Mouse (Mus musculus): ENCODE data around the gene Prok2. TPM values are rescaled to one million over a fixed set of nuclear protein-coding genes. Genes with fewer than 3 reads are reported as not detected.
A peak's percentile ranks its signal among the peaks of the same experiment; 100 is the strongest.

The Prok2 gene
- polyA plus RNA-seq, 1 experiment = 0.06 TPM

DNA sequence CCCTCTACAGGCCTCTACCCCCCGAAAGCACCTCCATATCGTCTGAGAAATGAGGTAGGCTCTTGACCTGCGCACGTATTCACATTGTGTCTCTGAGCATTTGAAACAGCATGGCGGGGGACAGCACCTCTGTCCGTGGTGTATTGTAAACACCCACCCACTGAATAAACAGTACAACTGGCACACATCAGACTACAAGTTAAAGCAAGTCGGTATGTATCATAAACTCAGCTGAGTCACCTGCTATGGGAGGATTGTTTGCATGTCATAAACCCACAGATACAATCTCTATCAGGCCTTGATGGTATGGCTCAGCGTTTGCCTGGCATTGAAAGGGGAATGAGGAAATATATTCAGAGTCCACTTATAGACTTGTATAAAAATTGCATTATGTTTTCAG, 48.9 kb downstream of the Prok2 start:
- no peak for TF ChIP-seq POLR2A (IDR thresholded peaks at IDR 0.05; ENCODE audit: extremely low read depth, insufficient read depth, low read length)
- TF ChIP-seq CTCF (IDR thresholded peaks at IDR 0.05; ENCODE audit: extremely low read depth, insufficient read depth, low read length) = no peak
- H3K27ac ChIP-seq (ENCODE audit: insufficient read depth, low read length) = no peak overlapping the region
- H3K4me1 ChIP-seq (ENCODE audit: control insufficient read depth, insufficient read depth, low read length) = peaks cover 2% of the 10 kb centered on the region
- no peak overlapping the region for H3K4me3 ChIP-seq (ENCODE audit: insufficient read depth, low read length)

DNA sequence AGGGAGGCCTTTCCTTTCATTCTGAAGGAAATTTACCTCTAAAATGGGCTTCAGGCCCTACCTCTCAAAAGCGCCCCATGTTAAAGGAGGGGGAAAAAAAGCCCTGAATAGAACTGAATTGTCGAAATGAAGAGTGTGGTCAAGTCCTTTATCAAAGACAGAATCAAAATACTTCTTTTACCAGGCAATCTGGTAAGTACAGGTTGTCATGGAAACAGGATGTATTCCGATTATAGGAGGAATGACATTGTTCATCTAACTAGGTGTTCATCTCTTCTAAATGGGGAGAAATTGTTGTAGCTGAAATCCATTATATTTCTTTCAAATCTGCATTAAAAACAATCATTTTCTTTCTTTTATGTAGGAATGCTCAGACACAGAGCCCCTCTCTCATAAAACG, 51.7 kb downstream of the Prok2 start:
- Histone ChIP-seq H3K4me3 (ENCODE audit: insufficient read depth, low read length) (no peak overlapping the region), H3K4me1 (ENCODE audit: control insufficient read depth, insufficient read depth, low read length) (peaks cover 7% of the 10 kb centered on the region), H3K27ac (ENCODE audit: insufficient read depth, low read length) (no peak overlapping the region)
- TF ChIP-seq CTCF (IDR thresholded peaks at IDR 0.05; ENCODE audit: extremely low read depth, insufficient read depth, low read length) (no peak), POLR2A (IDR thresholded peaks at IDR 0.05; ENCODE audit: extremely low read depth, insufficient read depth, low read length) (no peak)

DNA sequence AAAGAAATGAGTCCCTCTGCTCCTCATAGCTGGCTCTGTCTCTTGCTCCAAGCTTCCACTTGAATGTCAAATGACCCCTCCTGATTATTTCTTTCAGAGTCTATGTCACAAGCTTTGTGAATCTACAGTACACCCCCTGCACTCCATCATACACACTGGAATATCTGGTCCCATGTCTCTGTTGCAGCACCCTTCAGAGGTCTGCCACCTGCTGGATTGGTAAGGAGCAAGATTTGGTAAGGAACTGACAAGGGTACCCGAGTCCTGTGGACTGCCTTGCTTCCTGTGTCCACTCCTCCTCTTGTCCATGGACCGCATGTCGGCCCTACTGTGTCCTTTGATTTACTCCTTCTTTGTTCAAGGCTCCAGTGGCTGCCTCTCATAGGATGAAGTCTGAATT, 54.4 kb downstream of the Prok2 start:
- Histone ChIP-seq H3K4me1 (ENCODE audit: control insufficient read depth, insufficient read depth, low read length) (peaks cover 10% of the 10 kb centered on the region), H3K27ac (ENCODE audit: insufficient read depth, low read length) (no peak overlapping the region), H3K4me3 (ENCODE audit: insufficient read depth, low read length) (no peak overlapping the region)
- TF ChIP-seq POLR2A (IDR thresholded peaks at IDR 0.05; ENCODE audit: extremely low read depth, insufficient read depth, low read length) (no peak), CTCF (IDR thresholded peaks at IDR 0.05; ENCODE audit: extremely low read depth, insufficient read depth, low read length) (no peak; the same call in 1 of the 2 replicates)

DNA sequence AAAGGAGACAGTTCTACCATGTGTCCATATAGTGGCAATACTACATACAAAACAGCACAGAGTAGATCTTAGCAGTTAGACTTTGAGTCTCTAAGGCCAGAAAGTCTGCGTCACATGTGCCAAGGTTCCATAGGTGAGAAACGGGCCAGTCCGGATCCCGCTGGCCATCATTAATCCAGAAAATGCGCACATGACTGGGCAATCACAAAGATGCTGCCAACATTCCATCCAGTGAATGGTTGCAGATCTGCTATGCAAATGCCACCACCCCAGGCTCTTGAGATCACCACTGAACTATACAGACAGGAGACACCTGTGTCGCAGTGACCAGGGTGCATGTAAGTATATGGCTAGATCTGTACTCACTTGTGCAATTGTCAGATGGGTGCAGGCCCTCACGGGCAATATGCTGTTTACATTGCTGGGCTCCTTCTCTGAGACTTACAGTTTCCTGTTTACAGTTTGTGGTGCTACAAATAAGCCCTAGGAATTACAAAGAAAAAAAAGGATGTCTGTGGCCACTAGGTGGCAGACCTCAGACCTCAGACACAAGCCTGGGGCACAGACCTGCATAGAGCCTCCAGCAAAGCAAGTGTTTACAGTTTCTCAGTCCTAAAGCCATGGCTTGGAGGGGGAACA, 55.6 kb downstream of the Prok2 start:
- Histone ChIP-seq H3K27ac (ENCODE audit: insufficient read depth, low read length) (0 out of 2 replicates have a peak overlapping the region, but pooled peaks have one; percentile 11), H3K4me3 (ENCODE audit: insufficient read depth, low read length) (no peak overlapping the region), H3K4me1 (ENCODE audit: control insufficient read depth, insufficient read depth, low read length) (peaks cover 10% of the 10 kb centered on the region)
- TF ChIP-seq POLR2A (IDR thresholded peaks at IDR 0.05; ENCODE audit: extremely low read depth, insufficient read depth, low read length) (no peak), CTCF (IDR thresholded peaks at IDR 0.05; ENCODE audit: extremely low read depth, insufficient read depth, low read length) (peak; percentile 53)

DNA sequence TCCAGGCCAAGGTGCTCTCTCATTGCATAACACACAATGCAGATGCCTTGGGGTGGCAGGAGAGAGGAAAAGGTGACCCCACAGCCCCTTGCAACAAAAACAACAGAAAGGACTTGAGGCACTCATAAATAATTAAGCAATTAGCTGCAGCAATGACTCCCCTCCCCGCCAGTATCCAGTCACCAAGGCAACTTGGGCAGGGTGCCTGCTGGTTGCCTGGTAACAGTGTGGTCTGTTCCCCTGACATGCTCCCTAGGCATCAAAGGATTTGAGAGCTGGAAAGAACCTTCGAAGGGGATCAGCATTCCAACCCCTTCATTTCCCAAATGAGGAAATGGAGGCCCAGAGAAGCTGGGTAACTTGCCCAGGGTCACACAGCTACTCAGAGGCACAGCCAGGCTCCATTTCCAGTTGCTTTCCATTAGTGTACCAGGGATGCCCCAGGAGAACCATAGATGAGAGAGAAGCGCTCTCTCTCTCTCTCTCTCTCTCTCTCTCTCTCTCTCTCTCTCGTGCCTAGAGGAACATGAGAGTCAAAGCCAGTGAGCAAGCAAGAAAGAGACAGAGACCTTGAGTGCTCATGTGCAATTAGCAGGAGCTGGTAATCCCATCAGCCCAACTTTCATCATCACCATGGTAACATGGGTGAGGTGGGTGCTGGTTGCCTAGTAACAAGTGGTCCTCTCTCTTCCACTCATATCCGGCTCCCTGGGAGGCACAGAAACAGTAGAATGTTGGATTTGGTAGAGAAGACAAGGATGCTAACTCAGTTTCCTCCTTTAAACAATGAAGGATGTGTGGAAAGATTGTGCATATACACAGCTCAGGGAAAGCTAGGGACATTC, 56.5 kb downstream of the Prok2 start:
- TF ChIP-seq POLR2A (IDR thresholded peaks at IDR 0.05; ENCODE audit: extremely low read depth, insufficient read depth, low read length) (peak; percentile 47), CTCF (IDR thresholded peaks at IDR 0.05; ENCODE audit: extremely low read depth, insufficient read depth, low read length) (no peak)

DNA sequence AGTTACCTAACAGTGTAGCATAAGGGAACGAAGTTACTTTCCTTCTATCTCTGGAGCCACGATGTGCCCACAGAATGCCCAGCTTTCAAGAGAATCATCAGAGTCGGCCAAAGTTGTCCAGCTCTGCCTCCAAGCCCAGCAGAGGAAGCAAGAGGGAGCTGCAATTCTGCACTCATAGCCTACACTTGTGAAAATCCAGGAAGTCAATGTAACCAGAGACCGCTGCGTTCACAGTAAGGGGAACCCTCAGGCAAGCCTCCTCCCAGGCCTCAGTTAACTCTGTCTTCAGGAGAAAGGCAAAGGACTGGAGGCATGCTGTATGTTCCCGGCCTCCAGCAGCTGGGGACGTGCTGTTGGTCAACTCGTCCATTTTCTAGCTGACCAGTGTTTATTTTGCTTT, 58.9 kb downstream of the Prok2 start:
- Histone ChIP-seq H3K4me3 (ENCODE audit: insufficient read depth, low read length) (peak overlapping the region; percentile 42; the same call in 1 of the 2 replicates), H3K27ac (ENCODE audit: insufficient read depth, low read length) (0 out of 2 replicates have a peak overlapping the region, but pooled peaks have one; percentile 43), H3K4me1 (ENCODE audit: control insufficient read depth, insufficient read depth, low read length) (peaks cover 12% of the 10 kb centered on the region)
- no peak for TF ChIP-seq POLR2A (IDR thresholded peaks at IDR 0.05; ENCODE audit: extremely low read depth, insufficient read depth, low read length)

More for the DNA sequence above, 56.5 kb downstream of the Prok2 start:
- Histone ChIP-seq H3K27ac (ENCODE audit: insufficient read depth, low read length) (peak overlapping the region; percentile 71), H3K4me3 (ENCODE audit: insufficient read depth, low read length) (no peak overlapping the region), H3K4me1 (ENCODE audit: control insufficient read depth, insufficient read depth, low read length) (peaks cover 10% of the 10 kb centered on the region)

DNA sequence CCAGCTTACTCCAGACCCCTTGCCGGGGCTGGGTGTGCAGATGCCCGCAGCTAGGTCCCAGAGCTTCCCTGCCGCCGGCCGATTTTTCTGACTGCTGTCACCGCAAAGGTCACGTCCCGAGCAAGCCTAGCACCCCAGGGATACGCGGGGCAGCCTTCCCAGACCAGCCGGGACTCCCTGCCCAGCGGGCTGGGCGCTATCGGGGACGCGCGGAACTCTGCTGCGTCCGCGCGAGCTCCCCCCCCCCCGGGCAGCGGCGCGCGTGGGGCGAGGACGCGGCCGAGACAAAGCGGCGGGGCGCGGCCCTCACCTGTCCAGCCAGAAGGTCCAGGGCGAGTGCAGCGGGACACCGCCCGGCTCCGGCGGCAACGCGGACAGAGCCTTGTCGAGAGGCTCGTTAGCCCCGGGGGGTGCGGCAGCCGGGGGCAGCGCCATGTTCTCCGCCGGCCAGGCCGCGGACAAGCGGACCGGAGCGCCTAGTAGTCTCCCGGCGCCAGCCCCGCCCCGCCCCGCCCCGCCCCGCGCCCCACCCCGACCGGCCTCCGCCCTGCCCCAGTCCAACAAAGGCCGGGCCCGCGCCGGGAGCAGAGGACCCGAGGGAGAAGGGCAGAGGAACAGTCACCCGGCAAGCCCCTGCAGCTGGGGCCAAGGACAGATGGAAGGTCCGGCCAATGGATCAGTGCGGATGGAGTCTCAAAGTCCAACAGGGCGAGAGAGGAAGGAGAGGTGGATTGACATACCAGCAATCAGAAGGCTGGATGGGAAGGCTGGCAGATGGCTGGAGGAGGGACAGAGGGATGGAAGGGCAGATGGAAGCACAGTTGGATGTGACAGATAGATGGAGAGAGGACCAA, 59.6 kb downstream of the Prok2 start, which contains the start of the genes Eif4e3 and Gm20696:
TSS of gene Eif4e3 (minus strand) at position 454 of the 854 bp plus-strand sequence.
TSS of gene Gm20696 (minus strand) at position 480 of the 854 bp plus-strand sequence.
- TF ChIP-seq POLR2A (IDR thresholded peaks at IDR 0.05; ENCODE audit: extremely low read depth, insufficient read depth, low read length) (0 out of 2 replicates have a peak, but pooled peaks have one; percentile 8), CTCF (IDR thresholded peaks at IDR 0.05; ENCODE audit: extremely low read depth, insufficient read depth, low read length) (no peak)
- peaks cover 12% of the 10 kb centered on the region for H3K4me1 ChIP-seq (ENCODE audit: control insufficient read depth, insufficient read depth, low read length)

DNA sequence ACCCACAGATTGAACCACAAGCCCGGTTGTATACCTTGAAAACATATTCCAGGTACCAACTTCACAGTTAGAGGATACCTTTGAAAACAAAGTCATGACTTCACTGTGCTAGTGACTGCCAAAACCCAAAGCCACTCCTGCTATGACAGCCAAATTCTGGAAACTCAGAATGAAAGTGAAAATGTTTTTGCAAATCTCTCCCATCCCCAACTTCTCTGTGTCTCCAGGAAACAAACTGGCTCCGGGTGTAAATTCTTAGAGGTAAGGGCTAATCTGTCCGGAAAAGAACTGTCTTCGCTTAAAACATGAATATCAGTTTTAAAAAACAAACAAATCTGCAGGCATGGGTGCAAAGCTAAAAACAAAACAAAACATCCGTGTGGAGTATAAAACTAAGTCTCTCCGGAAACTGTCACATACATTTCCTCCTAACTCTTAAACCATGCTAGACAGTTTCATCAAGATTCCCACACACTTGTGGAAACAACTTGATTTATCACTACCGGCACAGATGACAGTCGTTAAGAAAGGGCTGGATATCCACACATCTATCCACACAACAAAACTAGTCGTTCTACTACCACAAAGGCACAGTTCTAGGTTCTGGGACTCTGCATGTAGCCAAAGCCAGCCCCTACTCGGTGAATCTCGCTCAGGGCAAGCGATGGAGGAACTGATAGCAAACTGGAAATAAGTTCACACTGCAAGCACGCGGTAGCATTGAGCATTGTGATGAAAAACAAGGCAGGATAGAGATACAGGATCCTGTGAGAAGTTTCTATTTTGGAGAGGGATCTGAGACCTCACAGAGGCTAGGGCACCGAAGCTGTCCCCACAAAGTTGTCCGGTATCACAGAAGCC, 60.5 kb downstream of the Prok2 start:
- Histone ChIP-seq H3K4me1 (ENCODE audit: control insufficient read depth, insufficient read depth, low read length) (peaks cover 12% of the 10 kb centered on the region), H3K4me3 (ENCODE audit: insufficient read depth, low read length) (peak overlapping the region; percentile 42), H3K27ac (ENCODE audit: insufficient read depth, low read length) (no peak overlapping the region)
- TF ChIP-seq POLR2A (IDR thresholded peaks at IDR 0.05; ENCODE audit: extremely low read depth, insufficient read depth, low read length) = no peak
- no peak for TF ChIP-seq CTCF (IDR thresholded peaks at IDR 0.05; ENCODE audit: extremely low read depth, insufficient read depth, low read length)

More for the DNA sequence above, 59.6 kb downstream of the Prok2 start, which contains the start of the genes Eif4e3 and Gm20696:
- Histone ChIP-seq H3K4me3 (ENCODE audit: insufficient read depth, low read length) (peak within 1 kb of the TSS; percentile 42), H3K27ac (ENCODE audit: insufficient read depth, low read length) (0 out of 2 replicates have a peak within 1 kb of the TSS, but pooled peaks have one; percentile 43)

Data from cortical plate, adult 2 months (tissue).